Mouse (Mus musculus): ENCODE data around the gene H2-Q7.
A peak's percentile ranks its signal among the peaks of the same experiment; 100 is the strongest.
"Not testable (repeated sequence)": the region's sequence is repeated elsewhere in the genome, so short reads cannot be mapped to it uniquely, and the experiment has no call there.

H2-Q7 gene

DNA sequence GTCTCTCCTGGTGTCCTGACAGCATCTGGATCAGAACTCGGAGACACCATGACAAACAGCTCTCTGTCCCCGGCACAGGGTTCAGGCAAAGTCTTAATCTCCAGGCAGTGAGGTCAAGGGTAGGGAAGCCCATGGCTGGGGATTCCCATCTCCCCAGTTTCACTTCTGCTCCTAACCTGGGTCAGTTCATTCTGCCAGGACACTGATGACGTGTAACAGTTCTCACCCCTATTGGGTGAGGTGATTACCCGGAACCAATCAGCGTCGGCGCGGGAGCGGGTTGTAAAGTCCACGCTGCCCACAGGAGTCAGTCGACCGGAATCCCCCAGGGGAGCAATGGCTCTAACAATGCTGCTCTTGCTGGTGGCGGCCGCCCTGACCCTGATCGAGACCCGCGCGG is at the start of gene H2-Q7:
Gene H2-Q7 (plus strand): TSS at position 271 of the 400 bp plus-strand sequence.
- DNase-seq (ENCODE audit: low read depth) = not testable (repeated sequence)

DNA sequence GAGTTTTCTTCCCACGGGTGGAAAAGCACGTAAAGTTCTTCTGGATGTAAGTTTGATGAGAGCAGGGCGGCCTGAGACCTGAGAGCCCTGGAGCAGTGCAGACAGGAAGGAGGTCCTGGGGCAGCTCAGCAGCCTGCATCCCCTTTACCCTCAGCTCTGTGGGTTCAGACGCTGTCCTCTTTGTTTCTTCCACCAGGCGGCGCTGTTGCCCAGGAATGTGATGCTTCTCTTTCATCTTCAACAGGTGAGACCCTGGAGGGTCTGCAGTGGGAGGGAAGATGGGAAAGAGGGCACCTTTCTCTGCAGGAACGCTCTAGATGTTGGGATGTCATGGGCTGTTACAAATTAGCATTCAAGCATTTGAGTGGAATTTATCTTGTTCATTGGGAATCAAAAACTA is 49.2 kb upstream of the H2-Q7 start:
- DNase-seq (ENCODE audit: low read depth) = not testable (repeated sequence)

DNA sequence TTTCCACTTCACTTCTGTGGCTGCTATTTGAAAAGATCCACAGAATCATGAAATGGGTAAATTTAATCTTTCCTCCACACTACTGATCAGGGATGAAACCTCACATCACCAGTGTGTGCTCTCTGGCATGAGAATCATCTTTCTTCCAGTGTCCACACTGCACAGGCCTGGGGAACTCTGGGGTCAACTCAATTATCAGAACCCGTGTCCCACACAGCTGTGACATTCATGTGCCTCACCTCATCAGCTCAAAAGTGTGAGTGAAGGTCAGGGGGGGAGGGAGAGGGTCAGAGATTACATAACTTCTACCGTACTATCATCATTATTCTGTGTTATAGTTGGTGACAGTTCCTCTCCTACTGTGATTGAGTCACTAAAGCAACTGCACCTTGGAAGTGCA is 46.3 kb upstream of the H2-Q7 start:
- DNase-seq (ENCODE audit: low read depth) = not testable (repeated sequence)

DNA sequence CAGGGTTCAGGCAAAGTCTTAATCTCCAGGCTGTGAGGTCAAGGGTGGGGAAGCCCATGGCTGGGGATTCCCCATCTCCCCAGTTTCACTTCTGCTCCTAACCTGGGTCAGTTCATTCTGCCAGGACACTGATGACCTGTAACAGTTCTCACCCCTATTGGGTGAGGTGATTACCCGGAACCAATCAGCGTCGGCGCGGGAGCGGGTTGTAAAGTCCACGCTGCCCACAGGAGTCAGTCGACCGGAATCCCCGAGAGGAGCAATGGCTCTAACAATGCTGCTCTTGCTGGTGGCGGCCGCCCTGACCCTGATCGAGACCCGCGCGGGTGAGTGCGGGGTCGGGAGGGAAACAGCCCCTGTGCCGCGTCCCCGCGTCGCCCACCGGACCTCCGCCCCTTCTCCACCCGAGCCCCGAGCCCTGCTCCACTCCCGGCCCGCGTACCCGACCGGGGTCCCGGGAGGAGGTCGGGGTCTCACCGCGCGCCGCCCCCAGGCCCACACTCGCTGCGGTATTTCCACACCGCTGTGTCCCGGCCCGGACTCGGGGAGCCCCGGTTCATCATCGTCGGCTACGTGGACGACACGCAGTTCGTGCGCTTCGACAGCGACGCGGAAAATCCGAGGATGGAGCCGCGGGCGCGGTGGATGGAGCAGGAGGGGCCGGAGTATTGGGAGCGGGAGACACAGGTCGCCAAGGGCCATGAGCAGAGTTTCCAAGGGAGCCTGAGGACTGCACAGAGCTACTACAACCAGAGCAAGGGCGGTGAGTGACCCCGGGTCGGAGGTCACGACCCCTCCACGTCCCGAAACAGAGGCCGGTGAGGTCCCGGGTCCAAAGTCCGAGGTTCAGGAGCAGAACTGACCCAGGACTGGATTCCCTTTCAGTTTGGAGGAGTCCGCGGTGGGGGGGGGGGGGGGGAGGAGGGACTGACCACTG is 44.8 kb upstream of the H2-Q7 start:
- not testable (repeated sequence) for DNase-seq (ENCODE audit: low read depth)

DNA sequence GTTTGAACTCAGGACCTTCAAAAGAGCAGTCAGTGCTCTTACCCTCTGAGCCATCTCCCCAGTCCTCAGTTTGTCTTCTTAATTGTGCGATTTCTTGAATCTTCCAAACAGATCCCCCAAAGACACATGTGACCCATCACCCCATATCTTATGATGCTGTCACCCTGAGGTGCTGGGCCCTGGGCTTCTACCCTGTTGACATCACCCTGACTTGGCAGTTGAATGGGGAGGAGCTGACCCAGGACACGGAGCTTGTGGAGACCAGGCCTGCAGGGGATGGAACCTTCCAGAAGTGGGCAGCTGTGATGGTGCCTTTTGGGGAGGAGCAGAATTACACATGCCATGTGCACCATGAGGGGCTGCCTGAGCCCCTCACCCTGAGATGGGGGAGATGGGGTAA is 42.0 kb upstream of the H2-Q7 start:
- not testable (repeated sequence) for DNase-seq (ENCODE audit: low read depth)

DNA sequence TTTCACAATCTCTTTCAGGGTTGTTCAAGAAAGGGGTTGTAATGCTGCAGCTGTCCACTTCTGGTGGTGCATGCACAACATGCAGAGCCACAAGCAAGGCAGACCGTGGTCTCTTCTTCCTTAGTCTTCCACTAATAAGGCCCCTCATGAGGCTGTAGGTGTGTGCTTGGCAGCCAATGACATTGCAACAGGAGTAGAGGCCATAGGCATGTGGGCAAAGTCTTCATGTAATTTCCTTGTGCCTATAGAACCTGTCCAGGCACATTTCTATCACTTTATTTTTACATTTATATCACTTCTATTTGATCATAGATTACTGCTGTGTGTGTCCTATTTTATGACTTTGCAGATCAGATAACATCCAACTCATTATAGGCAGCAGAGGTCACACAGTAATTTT is 25.9 kb upstream of the H2-Q7 start:
- not testable (repeated sequence) for DNase-seq (ENCODE audit: low read depth)

DNA sequence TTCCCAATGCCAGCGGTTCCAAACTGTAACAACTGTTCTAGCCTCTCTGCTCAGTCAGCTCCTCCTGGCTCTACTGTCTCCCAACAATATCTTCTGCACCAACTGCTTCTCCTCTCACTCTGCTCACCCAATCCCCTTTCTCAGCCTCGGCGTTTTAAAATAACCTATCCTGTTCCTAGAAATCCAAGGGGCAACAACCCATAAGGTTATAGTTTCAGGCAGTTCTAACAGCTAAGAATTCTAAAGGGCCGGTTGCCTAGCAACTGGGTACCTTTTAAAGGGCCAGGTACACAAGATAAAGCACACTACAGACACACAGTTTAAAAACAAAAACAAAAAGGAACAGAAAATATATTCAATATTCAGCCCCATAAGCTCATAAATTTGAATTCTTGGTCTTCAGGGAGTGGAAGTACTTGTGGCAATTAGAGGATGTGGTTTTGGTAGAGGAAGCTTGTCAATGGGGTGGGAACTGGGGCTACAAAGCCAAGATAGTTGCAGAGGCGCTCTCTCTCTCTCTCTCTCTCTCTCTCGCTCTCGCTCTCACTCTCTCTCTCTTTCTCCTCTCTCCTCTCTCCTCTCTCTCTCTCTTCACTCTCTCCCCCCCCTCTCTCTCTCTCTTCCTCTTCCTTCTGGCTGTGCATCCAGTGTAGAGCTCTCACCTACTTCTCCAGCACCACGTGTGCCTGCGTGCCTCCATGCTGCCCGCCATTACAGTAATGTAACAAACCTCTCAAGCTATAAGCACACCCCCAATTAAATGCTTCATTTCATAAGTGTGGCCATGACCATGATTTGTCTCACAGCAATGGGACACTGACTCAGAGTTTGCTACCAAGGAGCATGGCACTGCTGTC is 23.5 kb upstream of the H2-Q7 start:
- not testable (repeated sequence) for DNase-seq (ENCODE audit: low read depth)

DNA sequence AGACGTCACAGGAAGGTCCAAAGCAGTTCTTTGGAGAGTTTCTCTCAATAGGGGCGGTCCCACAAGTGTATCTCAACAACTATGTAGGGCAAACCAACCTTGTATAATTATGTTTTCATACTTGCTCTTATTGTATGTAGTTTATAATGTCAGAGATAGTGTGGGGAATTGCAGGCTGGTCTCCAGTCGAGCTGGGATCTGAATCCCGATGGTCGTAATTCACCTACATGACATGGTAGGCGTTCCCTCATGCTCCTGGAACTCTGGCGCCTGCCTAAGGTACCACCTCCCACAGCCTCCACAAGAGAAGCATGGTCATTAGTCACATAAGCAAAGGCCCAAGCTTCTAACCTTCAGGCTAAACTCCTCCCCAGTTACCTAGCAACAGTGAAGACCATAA is 20.2 kb upstream of the H2-Q7 start:
- DNase-seq (ENCODE audit: low read depth) = no peak

DNA sequence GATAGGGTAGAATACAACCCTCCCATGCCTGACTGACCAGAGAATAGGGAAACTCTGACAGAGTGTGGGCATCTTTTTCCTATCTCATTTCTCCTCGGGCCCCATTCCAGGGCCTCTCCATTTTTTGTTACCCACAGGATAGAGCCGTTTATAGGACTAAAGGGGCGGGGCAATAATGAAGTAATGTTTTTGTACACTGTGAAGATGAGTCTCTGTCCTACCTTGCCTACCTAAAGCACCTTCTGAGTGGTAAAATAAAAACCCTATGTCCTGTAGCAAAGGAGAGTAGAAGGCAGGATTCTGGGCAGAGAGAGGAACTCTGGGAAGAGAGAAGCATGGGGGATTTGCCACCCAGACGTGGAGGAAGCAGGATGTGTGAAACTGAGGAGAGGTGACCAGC is 19.4 kb upstream of the H2-Q7 start:
- DNase-seq (ENCODE audit: low read depth) = not testable (repeated sequence)

DNA sequence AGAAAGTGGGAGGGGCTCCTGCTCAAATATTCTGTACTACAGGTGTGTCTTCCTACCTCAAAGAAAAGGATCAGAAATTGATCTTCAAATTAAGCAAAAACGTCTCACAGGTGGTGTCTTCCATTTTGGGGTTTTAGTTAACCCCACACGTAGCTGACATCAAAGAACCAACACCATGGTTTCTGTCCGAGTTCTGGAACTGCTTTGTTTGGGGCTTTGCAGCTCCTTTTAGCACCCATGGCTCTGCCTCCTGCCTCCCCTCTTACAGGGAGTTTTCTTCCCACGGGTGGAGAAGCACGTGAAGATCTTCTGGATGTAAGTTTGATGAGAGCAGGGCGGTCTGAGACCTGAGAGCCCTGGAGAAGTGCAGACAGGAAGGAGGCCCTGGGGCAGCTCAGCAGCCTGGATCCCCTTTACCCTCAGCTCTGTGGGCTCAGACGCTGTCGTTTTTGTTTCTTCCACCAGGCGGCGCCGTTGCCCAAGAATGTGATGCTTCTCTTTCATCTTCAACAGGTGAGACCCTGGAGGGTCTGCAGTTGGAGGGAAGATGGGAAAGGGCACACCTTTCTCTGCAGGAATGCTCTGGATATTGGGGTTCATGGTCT is 18.6 kb upstream of the H2-Q7 start:
- DNase-seq (ENCODE audit: low read depth) = peak; percentile 39

DNA sequence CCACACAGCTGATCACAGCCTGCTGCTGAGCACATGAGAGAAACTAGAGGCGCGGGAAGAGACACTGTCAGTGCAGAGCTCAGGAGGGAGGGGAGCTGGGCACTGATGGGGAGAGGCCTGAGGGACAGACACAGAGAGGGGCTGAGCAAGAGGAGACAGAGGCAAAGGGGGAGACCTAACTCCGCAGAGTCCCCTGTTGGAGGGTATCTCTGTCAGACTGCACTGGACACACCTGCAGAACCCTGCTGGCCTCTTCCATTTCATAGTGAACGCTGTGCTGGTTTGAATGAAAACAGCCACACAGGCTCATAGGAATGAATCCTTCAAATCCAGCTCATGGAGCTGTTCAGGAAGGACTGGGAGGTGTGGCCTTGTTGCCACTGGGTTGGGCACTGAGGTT is 17.6 kb upstream of the H2-Q7 start:
- not testable (repeated sequence) for DNase-seq (ENCODE audit: low read depth)

DNA sequence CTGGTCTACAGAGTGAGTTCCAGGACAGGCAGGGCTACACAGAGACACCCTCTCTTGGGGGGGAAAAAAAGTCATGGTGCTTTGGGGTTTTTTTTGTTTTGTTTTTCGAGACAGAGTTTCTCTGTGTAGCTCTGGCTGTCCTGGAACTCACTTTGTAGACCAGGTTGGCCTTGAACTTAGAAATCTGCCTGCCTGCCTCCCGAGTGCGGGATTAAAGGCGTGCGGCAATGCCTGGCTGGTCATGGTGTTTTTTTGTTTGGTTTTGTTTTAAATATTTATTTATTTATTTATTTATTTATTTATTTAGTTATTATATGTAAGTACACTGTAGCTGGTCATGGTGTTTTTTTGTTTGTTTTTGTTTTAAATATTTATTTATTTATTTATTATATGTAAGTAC is 16.6 kb upstream of the H2-Q7 start:
- not testable (repeated sequence) for DNase-seq (ENCODE audit: low read depth)

DNA sequence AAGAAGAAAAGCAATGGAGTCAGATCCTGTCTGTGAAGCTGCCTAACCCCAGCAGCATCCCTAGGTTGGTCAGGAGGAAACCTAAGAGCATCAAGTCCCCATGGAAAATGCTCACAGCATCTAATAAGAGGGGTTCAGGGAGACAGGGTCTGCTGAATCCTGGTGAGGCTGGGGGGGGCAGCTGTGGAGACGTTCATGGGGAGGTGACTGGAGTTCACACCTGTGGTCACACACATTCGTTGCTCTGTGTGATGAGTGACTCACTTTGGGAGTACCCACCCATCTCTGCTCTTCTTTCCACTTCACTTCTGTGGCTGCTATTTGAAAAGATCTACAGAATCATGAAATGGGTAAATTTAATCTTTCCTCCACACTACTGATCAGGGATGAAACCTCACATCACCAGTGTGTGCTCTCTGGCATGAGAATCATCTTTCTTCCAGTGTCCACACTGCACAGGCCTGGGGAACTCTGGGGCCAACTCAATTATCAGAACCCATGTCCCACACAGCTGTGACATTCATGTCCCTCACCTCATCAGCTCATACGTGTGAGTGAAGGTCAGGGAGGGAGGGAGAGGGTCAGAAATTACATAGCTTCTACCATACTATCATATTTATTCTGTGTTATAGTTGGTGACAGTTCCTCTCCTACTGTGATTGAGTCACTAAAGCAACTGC is 15.7 kb upstream of the H2-Q7 start:
- DNase-seq (ENCODE audit: low read depth) = not testable (repeated sequence)

DNA sequence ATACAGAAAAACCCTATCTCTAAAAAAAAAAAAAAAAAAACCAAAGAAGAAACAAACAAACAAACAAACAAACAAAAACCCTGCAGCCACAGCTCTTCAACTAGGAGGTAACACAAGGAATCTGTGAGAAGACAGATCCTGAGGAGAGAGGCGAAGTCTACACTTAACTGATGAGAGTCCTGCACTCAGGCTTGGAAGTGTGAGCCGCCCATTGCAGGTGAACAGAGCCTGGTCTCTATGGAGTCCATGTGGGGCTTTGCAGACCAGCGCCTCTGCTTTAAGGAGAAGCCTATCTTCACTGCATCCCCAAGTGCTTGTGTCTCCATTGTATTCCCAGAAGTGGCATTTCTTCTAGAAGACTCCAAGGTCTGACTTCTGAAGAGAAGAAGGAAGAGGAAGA is 14.8 kb upstream of the H2-Q7 start:
- DNase-seq (ENCODE audit: low read depth) = not testable (repeated sequence)

DNA sequence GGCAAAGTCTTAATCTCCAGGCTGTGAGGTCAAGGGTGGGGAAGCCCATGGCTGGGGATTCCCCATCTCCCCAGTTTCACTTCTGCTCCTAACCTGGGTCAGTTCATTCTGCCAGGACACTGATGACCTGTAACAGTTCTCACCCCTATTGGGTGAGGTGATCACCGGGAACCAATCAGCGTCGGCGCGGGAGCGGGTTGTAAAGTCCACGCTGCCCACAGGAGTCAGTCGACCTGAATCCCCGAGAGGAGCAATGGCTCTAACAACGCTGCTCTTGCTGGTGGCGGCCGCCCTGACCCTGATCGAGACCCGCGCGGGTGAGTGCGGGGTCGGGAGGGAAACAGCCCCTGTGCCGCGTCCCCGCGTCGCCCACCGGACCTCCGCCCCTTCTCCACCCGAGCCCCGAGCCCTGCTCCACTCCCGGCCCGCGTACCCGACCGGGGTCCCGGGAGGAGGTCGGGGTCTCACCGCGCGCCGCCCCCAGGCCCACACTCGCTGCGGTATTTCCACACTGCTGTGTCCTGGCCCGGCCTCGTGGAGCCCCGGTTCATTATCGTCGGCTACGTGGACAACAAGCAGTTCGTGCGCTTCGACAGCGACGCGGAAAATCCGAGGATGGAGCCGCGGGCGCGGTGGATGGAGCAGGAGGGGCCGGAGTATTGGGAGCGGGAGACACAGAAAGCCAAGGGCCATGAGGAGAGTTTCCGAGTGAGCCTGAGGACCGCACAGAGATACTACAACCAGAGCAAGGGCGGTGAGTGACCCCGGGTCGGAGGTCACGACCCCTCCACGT is 14.1 kb upstream of the H2-Q7 start, which contains the start of gene H2-Q6:
Gene H2-Q6 (plus strand): TSS at position 227 of the 793 bp plus-strand sequence.
- not testable (repeated sequence) for DNase-seq (ENCODE audit: low read depth)

DNA sequence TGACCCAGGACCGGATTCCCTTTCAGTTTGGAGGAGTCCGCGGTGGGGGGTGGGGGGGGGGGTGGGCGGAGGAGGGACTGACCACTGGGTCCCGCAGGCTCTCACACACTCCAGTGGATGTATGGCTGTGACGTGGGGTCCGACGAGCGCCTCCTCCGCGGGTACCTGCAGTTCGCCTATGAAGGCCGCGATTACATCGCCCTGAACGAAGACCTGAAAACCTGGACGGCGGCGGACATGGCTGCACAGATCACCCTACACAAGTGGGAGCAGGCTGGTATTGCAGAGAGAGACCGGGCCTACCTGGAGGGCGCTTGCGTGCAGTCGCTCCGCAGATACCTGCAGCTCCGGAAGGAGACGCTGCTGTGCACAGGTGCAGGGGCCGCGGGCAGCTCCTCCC is 13.5 kb upstream of the H2-Q7 start:
- not testable (repeated sequence) for DNase-seq (ENCODE audit: low read depth)

DNA sequence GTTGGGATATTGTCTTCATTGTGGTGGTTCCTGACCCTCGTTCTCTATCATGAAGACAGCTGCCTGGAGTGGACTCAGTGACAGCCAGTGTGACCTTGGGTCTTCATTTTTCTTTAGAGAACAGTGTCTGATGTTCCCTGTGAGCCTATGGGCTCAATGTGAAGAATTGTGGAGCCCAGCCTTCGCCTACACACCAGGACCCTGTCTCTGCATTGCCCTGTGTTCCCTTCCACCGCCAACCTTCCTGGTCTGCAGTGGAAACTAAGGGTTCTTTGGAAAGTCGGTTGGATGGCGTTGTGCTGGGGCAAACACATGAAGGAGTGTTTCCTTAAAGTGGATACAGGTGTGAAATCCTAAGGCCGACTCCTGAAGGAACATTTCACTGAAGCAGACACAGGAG is 10.1 kb upstream of the H2-Q7 start:
- DNase-seq (ENCODE audit: low read depth) = not testable (repeated sequence)

DNA sequence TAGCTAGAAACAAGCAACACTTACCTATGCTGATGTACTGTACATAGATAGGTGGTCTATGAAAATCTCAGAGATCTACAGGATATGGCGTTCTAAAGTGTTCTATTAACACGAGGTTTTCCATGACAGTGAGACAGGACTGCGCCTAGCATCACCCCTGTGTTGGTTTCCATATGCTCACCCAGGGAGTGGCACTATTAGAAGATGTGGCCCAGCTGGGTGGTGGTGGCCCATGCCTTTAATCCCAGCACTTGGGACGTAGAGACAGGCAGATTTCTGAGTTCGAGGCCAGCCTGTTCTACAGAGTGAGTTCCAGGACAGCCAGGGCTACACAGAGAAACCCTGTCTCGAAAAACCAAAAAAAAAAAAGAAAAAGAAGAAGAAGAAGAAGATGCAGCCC is 8.3 kb upstream of the H2-Q7 start:
- not testable (repeated sequence) for DNase-seq (ENCODE audit: low read depth)

DNA sequence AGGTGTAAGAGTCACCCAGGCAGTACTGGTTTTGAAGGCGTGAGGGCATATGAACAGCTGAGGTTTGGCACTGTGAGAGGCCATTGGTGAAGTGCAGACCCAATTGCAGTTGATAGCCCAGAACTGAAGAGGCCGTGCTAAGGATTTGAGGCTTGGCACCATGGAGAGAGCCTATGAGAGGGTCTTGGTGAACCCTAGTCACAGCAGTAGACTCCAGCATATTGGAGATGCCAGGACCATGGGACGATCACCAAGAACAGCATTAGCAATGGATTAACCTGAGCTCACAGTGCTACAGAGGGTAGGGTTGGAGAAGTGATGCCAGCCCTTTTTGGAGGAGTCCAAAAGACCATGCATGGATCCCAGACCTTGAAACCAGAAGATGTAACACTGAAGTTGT is 6.8 kb upstream of the H2-Q7 start:
- DNase-seq (ENCODE audit: low read depth) = not testable (repeated sequence)

DNA sequence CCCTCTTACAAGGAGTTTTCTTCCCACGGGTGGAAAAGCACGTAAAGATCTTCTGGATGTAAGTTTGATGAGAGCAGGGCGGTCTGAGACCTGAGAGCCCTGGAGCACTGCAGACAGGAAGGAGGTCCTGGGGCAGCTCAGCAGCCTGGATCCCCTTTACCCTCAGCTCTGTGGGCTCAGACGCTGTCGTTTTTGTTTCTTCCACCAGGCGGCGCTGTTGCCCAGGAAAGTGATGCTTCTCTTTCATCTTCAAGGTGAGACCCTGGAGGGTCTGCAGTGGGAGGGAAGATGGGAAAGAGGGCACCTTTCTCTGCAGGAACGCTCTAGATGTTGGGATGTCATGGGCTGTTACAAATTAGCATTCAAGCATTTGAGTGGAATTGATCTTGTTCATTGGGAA is 4.1 kb upstream of the H2-Q7 start:
- not testable (repeated sequence) for DNase-seq (ENCODE audit: low read depth)

DNA sequence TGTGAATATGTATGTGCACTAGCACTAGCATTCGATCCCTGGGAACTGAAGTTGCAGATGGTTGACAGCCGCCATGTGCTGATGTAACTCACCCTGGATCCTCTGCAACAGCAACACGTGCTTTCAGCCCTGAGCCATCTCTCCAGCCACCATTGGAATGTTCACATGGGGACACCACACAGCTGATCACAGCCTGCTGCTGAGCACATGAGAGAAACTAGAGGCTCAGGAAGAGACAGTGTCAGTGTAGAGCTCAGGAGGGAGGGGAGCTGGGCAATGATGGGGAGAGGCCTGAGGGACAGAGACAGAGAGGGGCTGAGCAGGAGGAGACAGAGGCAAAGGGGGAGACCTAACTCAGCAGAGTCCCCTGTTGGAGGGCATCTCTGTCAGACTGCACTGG is 3.4 kb upstream of the H2-Q7 start:
- not testable (repeated sequence) for DNase-seq (ENCODE audit: low read depth)
